Mouse (Mus musculus) neutrophil, adult 65 days (primary cell): ENCODE data around the gene Gm21776. TPM values are rescaled to one million over a fixed set of nuclear protein-coding genes. Genes with fewer than 3 reads are reported as not detected.

ENCODE experiments used
- total RNA-seq: library from RNA; stranded (reverse); gene quantifications from 2 replicates; pipeline ENCODE4 v1.2.4, GENCODE M21; 2023

Gene Gm21776
- total RNA-seq: not detected in 2 replicates

DNA sequence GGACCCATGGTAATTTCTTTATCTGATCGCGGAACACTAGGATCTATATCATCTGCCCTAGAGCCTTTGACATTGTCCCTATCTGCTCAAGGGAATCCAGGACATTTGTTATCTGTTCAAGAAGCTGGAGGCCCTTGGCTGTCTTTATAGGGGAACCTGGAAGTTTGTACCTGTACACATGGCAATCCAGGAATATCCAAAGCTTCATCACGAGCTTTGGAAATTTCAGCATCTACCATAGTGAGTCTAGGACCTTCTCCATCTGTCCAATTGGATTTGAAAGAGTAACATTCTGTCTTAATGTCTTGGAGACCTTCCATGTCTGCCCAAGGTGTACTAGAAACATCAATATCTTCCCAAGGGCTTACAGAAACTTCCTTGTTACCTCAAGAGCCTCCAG, at the start of gene Gm21776:
TSS of gene Gm21776 (plus strand) at position 301 of the 400 bp plus-strand sequence.

